Mouse (Mus musculus) forebrain, postnatal 0 days (tissue): ENCODE results near the gene Bnc1. TPM values are rescaled to one million over a fixed set of nuclear protein-coding genes. Genes with fewer than 3 reads are reported as not detected.

Experiments
- ATAC-seq: fragments of 200-750 bp; cut with Nextera tagmentation; 2 replicates; pipeline ENCODE4 v1.8.0; 2017; ENCODE audit warnings: mild to moderate bottlenecking, moderate library complexity
- DNase-seq: peaks from one replicate; pipeline ENCODE4 v3.0.0-alpha.2; 2015
- H3K27ac ChIP-seq: fragments of 300-500 bp; sonication (generic); 2 replicates; pipeline ENCODE4 v1.5.1; 2014; ENCODE audit warnings: low read depth, mild to moderate bottlenecking, antibody characterized with exemption, low read length, moderate library complexity, mixed read lengths
- H3K27me3 ChIP-seq: fragments of 300-500 bp; sonication (generic); 2 replicates; pipeline ENCODE4 v1.6.1; 2014; ENCODE audit warnings: mild to moderate bottlenecking, low read length, mixed read lengths; ENCODE audit not compliant: insufficient read depth
- H3K36me3 ChIP-seq: fragments of 300-500 bp; sonication (generic); 2 replicates; pipeline ENCODE4 v1.6.1; 2014; ENCODE audit warnings: mild to moderate bottlenecking, moderate library complexity; ENCODE audit not compliant: insufficient read depth
- H3K4me1 ChIP-seq: fragments of 300-500 bp; sonication (generic); 2 replicates; pipeline ENCODE4 v1.6.1; 2014; ENCODE audit warnings: antibody characterized with exemption; ENCODE audit not compliant: insufficient read depth
- H3K4me2 ChIP-seq: fragments of 300-500 bp; sonication (generic); 2 replicates; pipeline ENCODE4 v1.6.1; 2014; ENCODE audit warnings: low read depth, mild to moderate bottlenecking, moderate library complexity
- H3K4me3 ChIP-seq: fragments of 300-500 bp; sonication (generic); 2 replicates; pipeline ENCODE4 v1.5.1; 2014; ENCODE audit warnings: low read depth, low read length, mixed read lengths
- H3K9ac ChIP-seq: fragments of 300-500 bp; sonication (generic); 2 replicates; pipeline ENCODE4 v1.6.1; 2014; ENCODE audit warnings: mild to moderate bottlenecking
- H3K9me3 ChIP-seq: fragments of 300-500 bp; sonication (generic); 2 replicates; pipeline ENCODE4 v1.6.1; 2016; ENCODE audit warnings: low read length
- CTCF ChIP-seq: sonication (generic); IDR thresholded peaks from 2 replicates; pipeline ENCODE4 v1.5.1; 2016; ENCODE audit warnings: antibody characterized with exemption, control low read depth, low read depth
- WGBS: fragments of 180-500 bp; shearing (Covaris S2); extraction: QIAGEN DNeasy Blood & Tissue Kit; methylation state at CpG from one replicate; pipeline ENCODE4 v1.1.7; 2014; 5-methylcytosine and 5-hydroxymethylcytosine counted together
- polyA plus RNA-seq: library from polyadenylated mRNA; unstranded; fragments of >200 nt; fragmentation: Nextera tagmentation; extraction: Ambion mirVana; gene quantifications from 2 replicates; pipeline ENCODE4 v1.2.1, GENCODE M21; 2015
- total RNA-seq: library from RNA; depleted of rRNA; stranded (reverse); fragments of >200 nt; gene quantifications from 2 replicates; pipeline ENCODE4 v1.2.3, GENCODE M21; 2014

Bnc1 gene
- total and polyA plus RNA-seq, 2 experiments from 2014 or later: not detected

- Histone ChIP-seq H3K36me3 (no peaks in the 10 kb centered on the region), H3K4me3 (no peak overlapping the region), H3K27me3 (no peaks in the 10 kb centered on the region), H3K4me1 (no peaks in the 10 kb centered on the region), H3K27ac (no peak overlapping the region), H3K4me2 (no peak overlapping the region), H3K9me3 (no peaks in the 10 kb centered on the region), H3K9ac (no peak overlapping the region)
- DNase-seq (peak; percentile 43), ATAC-seq (peak; percentile 84)
- TF ChIP-seq CTCF: peak; percentile 73
Observed at GRCm38 (mm10) chr7:81954208-81954846, 37.8 kb downstream of the Bnc1 start.

- ATAC-seq (no peak), DNase-seq (no peak)
- H3K27ac ChIP-seq: no peak overlapping the region
- H3K4me1 ChIP-seq: no peaks in the 10 kb centered on the region
- TF ChIP-seq CTCF: no peak
- no peaks in the 10 kb centered on the region for H3K9me3 ChIP-seq
- no peak overlapping the region for H3K9ac ChIP-seq
- H3K36me3 ChIP-seq: no peaks in the 10 kb centered on the region
- no peak overlapping the region for H3K4me3 ChIP-seq
- H3K27me3 ChIP-seq: no peaks in the 10 kb centered on the region
- 65% methylated on average over 2 of the region's 2 CpGs for WGBS
- H3K4me2 ChIP-seq: no peak overlapping the region
Observed at GRCm38 (mm10) chr7:81950499-81950898, 41.6 kb downstream of the Bnc1 start.

GRCm38 (mm10) chr7:81945398-81945797, 46.7 kb downstream of the Bnc1 start:
- Histone ChIP-seq H3K36me3 (no peaks in the 10 kb centered on the region), H3K4me2 (no peak overlapping the region), H3K9ac (no peak overlapping the region), H3K27ac (no peak overlapping the region), H3K9me3 (no peaks in the 10 kb centered on the region), H3K27me3 (no peaks in the 10 kb centered on the region), H3K4me1 (no peaks in the 10 kb centered on the region), H3K4me3 (no peak overlapping the region)
- DNase-seq: no peak
- 25% methylated on average over 4 of the region's 4 CpGs for WGBS
- TF ChIP-seq CTCF: peak; percentile 41; the same call in 1 of the 2 replicates
- no peak for ATAC-seq

DNA sequence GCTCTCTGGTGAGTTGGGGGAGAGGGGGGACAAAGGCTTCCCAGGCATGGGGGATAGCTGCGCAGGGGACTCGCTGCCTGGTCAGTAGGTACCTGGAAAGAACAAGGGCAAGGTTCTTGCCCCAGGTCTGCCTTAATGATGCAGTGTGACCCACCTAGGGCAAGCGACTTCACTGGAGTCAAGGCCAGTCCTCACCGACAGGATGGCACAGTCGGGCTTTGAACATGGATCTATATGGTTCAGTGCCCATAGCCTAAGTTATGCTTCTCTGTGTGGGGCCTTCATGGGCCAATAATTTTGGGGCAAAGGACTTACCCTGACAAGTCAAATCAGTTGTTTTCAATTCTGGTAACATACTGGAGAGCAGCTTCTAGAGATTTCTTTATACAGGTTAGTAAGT, 57.3 kb downstream of the Bnc1 start:
- H3K27ac ChIP-seq: peak overlapping the region; percentile 95
- 2% methylated on average over 5 of the region's 5 CpGs for WGBS
- peak overlapping the region; percentile 61 for H3K4me2 ChIP-seq
- peak overlapping the region; percentile 98 for H3K4me3 ChIP-seq
- H3K9me3 ChIP-seq: no peaks in the 10 kb centered on the region
- peak; percentile 10 for ATAC-seq
- H3K27me3 ChIP-seq: no peaks in the 10 kb centered on the region
- H3K36me3 ChIP-seq: no peaks in the 10 kb centered on the region
- DNase-seq: peak; percentile 58
- peaks cover 21% of the 10 kb centered on the region for H3K4me1 ChIP-seq
- H3K9ac ChIP-seq: peak overlapping the region; percentile 95
- TF ChIP-seq CTCF: peak; percentile 1; the same call in 1 of the 2 replicates

DNA sequence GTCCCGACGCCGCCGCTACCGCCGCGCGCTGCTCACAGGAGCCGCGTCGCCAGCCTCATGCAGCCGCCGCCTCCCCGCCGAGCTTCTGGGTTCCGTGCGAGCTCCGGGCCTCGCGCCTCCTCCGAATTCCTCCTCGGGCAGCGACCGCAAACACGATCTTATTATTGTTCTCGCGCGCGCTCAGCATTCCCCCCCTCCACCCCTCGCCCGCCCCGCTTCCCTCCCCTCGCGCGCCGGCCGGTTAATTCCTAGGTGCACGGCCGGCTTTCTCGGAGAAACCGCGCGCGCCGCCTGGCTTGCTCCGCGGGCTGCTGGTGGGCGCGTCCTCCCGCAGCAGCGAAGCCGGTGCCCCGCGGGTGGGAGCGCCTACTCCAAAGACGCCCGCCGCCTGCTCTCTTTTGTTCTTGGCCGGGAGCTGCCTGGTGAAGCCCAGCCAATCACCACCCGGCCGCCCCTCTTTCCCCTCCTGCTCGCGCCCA, 57.8 kb downstream of the Bnc1 start, which contains the start of gene Hdgfl3:
Gene Hdgfl3, minus strand, starts transcription at position 207 of the 479 bp plus-strand sequence.
- peaks cover 21% of the 10 kb centered on the region for H3K4me1 ChIP-seq
- peak within 1 kb of the TSS; percentile 61 for H3K4me2 ChIP-seq
- under 1% methylated on average over 57 of the region's 63 CpGs for WGBS
- H3K4me3 ChIP-seq: peak within 1 kb of the TSS; percentile 98
- TF ChIP-seq CTCF: peak; percentile 28; the same call in 1 of the 2 replicates
- H3K27me3 ChIP-seq: no peaks in the 10 kb centered on the region
- H3K9me3 ChIP-seq: no peaks in the 10 kb centered on the region
- H3K9ac ChIP-seq: peak within 1 kb of the TSS; percentile 95
- DNase-seq (peak; percentile 95), ATAC-seq (peak; percentile 94)
- H3K36me3 ChIP-seq: no peaks in the 10 kb centered on the region
- H3K27ac ChIP-seq: peak within 1 kb of the TSS; percentile 95

DNA sequence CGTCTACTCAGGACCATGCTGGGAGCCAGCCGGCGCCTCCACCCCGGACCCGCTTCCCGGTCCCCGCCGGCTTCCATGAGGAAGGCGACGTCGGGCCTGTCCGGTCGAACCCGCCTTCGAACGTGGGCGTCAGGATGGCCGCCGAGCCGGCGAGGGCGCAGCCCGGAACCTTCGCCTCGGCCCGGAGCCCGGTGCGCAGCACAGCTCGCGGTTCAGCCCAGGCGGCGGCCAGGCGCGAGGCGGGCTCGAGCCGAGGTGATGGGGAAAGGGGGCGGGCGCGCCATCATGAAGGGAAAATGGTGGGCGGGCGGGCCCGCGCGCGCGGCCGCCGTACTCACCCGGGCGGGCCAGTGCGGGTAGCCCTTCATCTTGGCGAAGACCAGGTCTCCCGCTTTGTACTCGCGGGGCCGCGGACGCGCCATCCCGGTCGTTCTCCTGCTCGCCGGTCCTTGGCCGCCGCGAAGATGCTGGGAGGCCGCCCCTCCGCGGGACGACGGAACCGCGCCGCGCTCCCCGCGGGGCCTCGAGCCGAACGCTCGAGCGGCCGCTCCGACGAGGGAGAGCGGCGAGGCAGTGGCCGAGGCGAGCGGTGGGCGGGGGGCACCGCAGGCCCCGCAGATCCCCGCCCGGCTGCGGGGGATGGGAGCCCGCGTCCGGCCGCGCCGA, 58.4 kb downstream of the Bnc1 start:
- no peaks in the 10 kb centered on the region for H3K9me3 ChIP-seq
- peak overlapping the region; percentile 95 for H3K27ac ChIP-seq
- peak; percentile 79 for DNase-seq
- no peaks in the 10 kb centered on the region for H3K27me3 ChIP-seq
- ATAC-seq: peak; percentile 78
- H3K9ac ChIP-seq: peak overlapping the region; percentile 95
- H3K4me1 ChIP-seq: peaks cover 21% of the 10 kb centered on the region
- no peak for TF ChIP-seq CTCF
- peak overlapping the region; percentile 98 for H3K4me3 ChIP-seq
- 3% methylated on average over 93 of the region's 103 CpGs for WGBS
- no peaks in the 10 kb centered on the region for H3K36me3 ChIP-seq
- H3K4me2 ChIP-seq: peak overlapping the region; percentile 61

DNA sequence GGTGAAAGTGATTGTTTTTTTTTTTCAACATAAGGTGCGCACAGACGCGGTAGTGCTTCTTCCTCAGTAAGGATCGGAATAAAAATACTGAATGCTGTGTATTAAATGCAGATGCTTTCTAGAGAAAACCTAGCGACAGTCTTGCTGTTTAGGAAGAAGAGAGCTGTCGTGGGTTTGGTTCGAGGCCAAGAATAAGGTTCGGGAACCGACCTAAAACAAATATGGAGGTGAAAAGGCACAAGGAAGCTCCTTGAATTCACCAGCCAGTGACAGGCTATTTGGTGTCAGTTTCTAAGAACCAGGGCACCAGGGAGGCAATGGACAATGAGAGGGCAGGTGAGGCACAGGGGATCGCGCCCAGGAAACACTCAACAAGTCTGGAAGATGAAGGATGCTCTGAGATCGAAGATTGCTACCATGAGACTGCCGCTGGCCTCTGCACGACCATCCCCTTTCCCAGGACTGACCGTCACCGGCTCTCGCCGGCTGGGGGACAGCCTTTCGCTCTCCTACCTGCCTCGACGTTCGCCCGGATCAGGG, 59.0 kb downstream of the Bnc1 start:
- H3K27ac ChIP-seq: peak overlapping the region; percentile 95
- WGBS: 2% methylated on average over 23 of the region's 23 CpGs
- peaks cover 21% of the 10 kb centered on the region for H3K4me1 ChIP-seq
- H3K4me2 ChIP-seq: peak overlapping the region; percentile 61
- peak overlapping the region; percentile 98 for H3K4me3 ChIP-seq
- no peaks in the 10 kb centered on the region for H3K27me3 ChIP-seq
- H3K36me3 ChIP-seq: no peaks in the 10 kb centered on the region
- H3K9ac ChIP-seq: peak overlapping the region; percentile 95
- ATAC-seq: no peak
- no peaks in the 10 kb centered on the region for H3K9me3 ChIP-seq
- TF ChIP-seq CTCF: no peak
- peak; percentile 53 for DNase-seq
